Mouse (Mus musculus) erythroblast, embryonic 14.5 days (primary cell): ENCODE measurements around the gene Bnip2. TPM values are rescaled to one million over a fixed set of nuclear protein-coding genes. Genes with fewer than 3 reads are reported as not detected.

Source experiments
- H3K27me3 ChIP-seq: 2 replicates; pipeline ENCODE4 v1.6.1; 2012; ENCODE audit warnings: inconsistent platforms; ENCODE audit not compliant: control insufficient read depth
- H3K36me3 ChIP-seq: 2 replicates; pipeline ENCODE4 v1.6.1; 2012; ENCODE audit warnings: mild to moderate bottlenecking, inconsistent platforms; ENCODE audit not compliant: control insufficient read depth
- H3K4me1 ChIP-seq: 2 replicates; pipeline ENCODE4 v1.6.1; 2012; ENCODE audit warnings: inconsistent platforms; ENCODE audit not compliant: control insufficient read depth
- H3K4me3 ChIP-seq: replicated peaks from 2 replicates; pipeline ENCODE3; 2012; ENCODE audit warnings: moderate library complexity, mild to moderate bottlenecking, inconsistent platforms
- H3K9me3 ChIP-seq: 2 replicates; pipeline ENCODE4 v1.6.1; 2012; ENCODE audit warnings: low read length, inconsistent platforms, mixed read lengths; ENCODE audit not compliant: control insufficient read depth
- GATA1 ChIP-seq: IDR thresholded peaks from 2 replicates; pipeline ENCODE4 v1.6.1; 2012; ENCODE audit warnings: low read length, inconsistent platforms, mixed read lengths
- TAL1 ChIP-seq: IDR thresholded peaks from 3 replicates; pipeline ENCODE4 v1.6.1; 2012; ENCODE audit warnings: low read length, inconsistent platforms, mixed read lengths
- polyA plus RNA-seq: library from polyadenylated mRNA; stranded (reverse); fragments of >175 nt; gene quantifications from 2 replicates; pipeline ENCODE4 v1.2.3, GENCODE M21; 2012

Gene Bnip2
- polyA plus RNA-seq, 1 experiment: 2.1 TPM

GRCm38 (mm10) chr9:70007506-70008248 lies 18.4 kb downstream of the Bnip2 start:
- no peaks in the 10 kb centered on the region for H3K9me3 ChIP-seq
- no peaks in the 10 kb centered on the region for H3K27me3 ChIP-seq
- peaks cover 77% of the 10 kb centered on the region for H3K36me3 ChIP-seq
- TF ChIP-seq TAL1 (no peak), GATA1 (no peak)
- peaks cover 25% of the 10 kb centered on the region for H3K4me1 ChIP-seq
- no peak overlapping the region for H3K4me3 ChIP-seq

GRCm38 (mm10) chr9:70009754-70010304 lies 20.6 kb downstream of the Bnip2 start:
- H3K4me3 ChIP-seq: no peak overlapping the region
- peaks cover 42% of the 10 kb centered on the region for H3K4me1 ChIP-seq
- peaks cover 65% of the 10 kb centered on the region for H3K36me3 ChIP-seq
- H3K27me3 ChIP-seq: no peaks in the 10 kb centered on the region
- TF ChIP-seq GATA1 (no peak), TAL1 (no peak)
- no peaks in the 10 kb centered on the region for H3K9me3 ChIP-seq

- Histone ChIP-seq H3K27me3 (no peaks in the 10 kb centered on the region), H3K36me3 (peaks cover 66% of the 10 kb centered on the region), H3K4me3 (no peak overlapping the region), H3K9me3 (no peaks in the 10 kb centered on the region), H3K4me1 (peaks cover 49% of the 10 kb centered on the region)
- no peak for TF ChIP-seq GATA1
- TF ChIP-seq TAL1: no peak
Measured at GRCm38 (mm10) chr9:70010781-70011473, 21.7 kb downstream of the Bnip2 start.

- Histone ChIP-seq H3K4me1 (peaks cover 56% of the 10 kb centered on the region), H3K4me3 (peak overlapping the region; percentile 78), H3K27me3 (no peaks in the 10 kb centered on the region), H3K9me3 (no peaks in the 10 kb centered on the region), H3K36me3 (peaks cover 70% of the 10 kb centered on the region)
- TF ChIP-seq TAL1: no peak
- no peak for TF ChIP-seq GATA1
Measured at GRCm38 (mm10) chr9:70011537-70012407, 22.5 kb downstream of the Bnip2 start.

GRCm38 (mm10) chr9:70012408-70012901 lies 23.2 kb downstream of the Bnip2 start, which contains the start of gene Gtf2a2:
TSS of gene Gtf2a2 (plus strand) at chr9:70012550.
- Histone ChIP-seq H3K4me3 (peak within 1 kb of the TSS; percentile 78), H3K36me3 (peaks cover 71% of the 10 kb centered on the region), H3K9me3 (no peaks in the 10 kb centered on the region), H3K4me1 (peaks cover 61% of the 10 kb centered on the region), H3K27me3 (no peaks in the 10 kb centered on the region)
- TF ChIP-seq TAL1: no peak
- no peak for TF ChIP-seq GATA1

- no peak for TF ChIP-seq TAL1
- TF ChIP-seq GATA1: no peak
- peaks cover 49% of the 10 kb centered on the region for H3K4me1 ChIP-seq
- no peak overlapping the region for H3K4me3 ChIP-seq
Measured at GRCm38 (mm10) chr9:70015632-70016031, 26.4 kb downstream of the Bnip2 start.

GRCm38 (mm10) chr9:70018879-70019278 lies 29.6 kb downstream of the Bnip2 start:
- Histone ChIP-seq H3K27me3 (no peaks in the 10 kb centered on the region), H3K4me3 (no peak overlapping the region), H3K36me3 (peaks cover 87% of the 10 kb centered on the region), H3K4me1 (peaks cover 49% of the 10 kb centered on the region), H3K9me3 (no peaks in the 10 kb centered on the region)
- TF ChIP-seq TAL1: no peak
- TF ChIP-seq GATA1: no peak

More at GRCm38 (mm10) chr9:70015632-70016031, 26.4 kb downstream of the Bnip2 start:
- no peaks in the 10 kb centered on the region for H3K27me3 ChIP-seq
- H3K9me3 ChIP-seq: no peaks in the 10 kb centered on the region
- H3K36me3 ChIP-seq: peaks cover 69% of the 10 kb centered on the region

GRCm38 (mm10) chr9:70021610-70022009 lies 32.3 kb downstream of the Bnip2 start:
- TF ChIP-seq GATA1: no peak
- no peak for TF ChIP-seq TAL1

More at GRCm38 (mm10) chr9:70021610-70022009, 32.3 kb downstream of the Bnip2 start:
- peaks cover 65% of the 10 kb centered on the region for H3K36me3 ChIP-seq
- peaks cover 42% of the 10 kb centered on the region for H3K4me1 ChIP-seq
- H3K9me3 ChIP-seq: no peaks in the 10 kb centered on the region
- no peak overlapping the region for H3K4me3 ChIP-seq
- H3K27me3 ChIP-seq: no peaks in the 10 kb centered on the region
